Mouse (Mus musculus): ENCODE results near the gene Pdlim5. TPM values are rescaled to one million over a fixed set of nuclear protein-coding genes. Genes with fewer than 3 reads are reported as not detected.

The Pdlim5 gene
- polyA plus RNA-seq, 1 experiment = 27.4 TPM

- H3K36me3 ChIP-seq (ENCODE audit: control insufficient read depth, insufficient read depth, low read length) = no peaks in the 10 kb centered on the region
- DNase-seq (ENCODE audit: low read depth in 1 of 2, low spot score in 2 of 2) = no peak
Measured at GRCm38 (mm10) chr3:142333458-142333857, 62.0 kb downstream of the Pdlim5 start.

GRCm38 (mm10) chr3:142332716-142333115 is 62.8 kb downstream of the Pdlim5 start:
- Histone ChIP-seq H3K4me3 (ENCODE audit: extremely low read depth, insufficient read depth, insufficient read length) (no peak overlapping the region), H3K4me1 (ENCODE audit: control insufficient read depth, insufficient read depth, insufficient read length) (no peaks in the 10 kb centered on the region), H3K27me3 (ENCODE audit: control insufficient read depth, insufficient read depth, low read length) (no peaks in the 10 kb centered on the region), H3K36me3 (ENCODE audit: control insufficient read depth, insufficient read depth, low read length) (no peaks in the 10 kb centered on the region), H3K27ac (ENCODE audit: insufficient read depth, low read length) (no peak overlapping the region)
- TF ChIP-seq POLR2A (IDR thresholded peaks at IDR 0.05; ENCODE audit: low read depth, low read length) = no peak
- WGBS = 62% methylated on average over 4 of the region's 4 CpGs
- DNase-seq (ENCODE audit: low read depth in 1 of 2, low spot score in 2 of 2) = no peak

More at GRCm38 (mm10) chr3:142333458-142333857, 62.0 kb downstream of the Pdlim5 start:
- no peak overlapping the region for H3K4me3 ChIP-seq (ENCODE audit: extremely low read depth, insufficient read depth, insufficient read length)
- H3K27ac ChIP-seq (ENCODE audit: insufficient read depth, low read length) = no peak overlapping the region
- no peak for TF ChIP-seq CTCF (IDR thresholded peaks at IDR 0.05; ENCODE audit: extremely low read depth, insufficient read depth, insufficient read length, insufficient replicate concordance)
- no peak for TF ChIP-seq POLR2A (IDR thresholded peaks at IDR 0.05; ENCODE audit: low read depth, low read length)
- WGBS = 96% methylated on average over 1 of the region's 1 CpGs
- H3K27me3 ChIP-seq (ENCODE audit: control insufficient read depth, insufficient read depth, low read length) = no peaks in the 10 kb centered on the region
- no peaks in the 10 kb centered on the region for H3K4me1 ChIP-seq (ENCODE audit: control insufficient read depth, insufficient read depth, insufficient read length)

GRCm38 (mm10) chr3:142331872-142332554 is 63.5 kb downstream of the Pdlim5 start:
- no peaks in the 10 kb centered on the region for H3K36me3 ChIP-seq (ENCODE audit: control insufficient read depth, insufficient read depth, low read length)
- 70% methylated on average over 4 of the region's 4 CpGs for WGBS
- H3K4me1 ChIP-seq (ENCODE audit: control insufficient read depth, insufficient read depth, insufficient read length) = no peaks in the 10 kb centered on the region
- H3K27ac ChIP-seq (ENCODE audit: insufficient read depth, low read length) = no peak overlapping the region
- no peaks in the 10 kb centered on the region for H3K27me3 ChIP-seq (ENCODE audit: control insufficient read depth, insufficient read depth, low read length)
- no peak overlapping the region for H3K4me3 ChIP-seq (ENCODE audit: extremely low read depth, insufficient read depth, insufficient read length)
- DNase-seq (ENCODE audit: low read depth in 1 of 2, low spot score in 2 of 2) = no peak
- TF ChIP-seq CTCF (IDR thresholded peaks at IDR 0.05; ENCODE audit: extremely low read depth, insufficient read depth, insufficient read length, insufficient replicate concordance) = no peak

GRCm38 (mm10) chr3:142330425-142330824 is 65.1 kb downstream of the Pdlim5 start:
- H3K36me3 ChIP-seq (ENCODE audit: control insufficient read depth, insufficient read depth, low read length) = no peaks in the 10 kb centered on the region
- 66% methylated on average over 3 of the region's 3 CpGs for WGBS
- no peak overlapping the region for H3K4me3 ChIP-seq (ENCODE audit: extremely low read depth, insufficient read depth, insufficient read length)
- DNase-seq (ENCODE audit: low read depth in 1 of 2, low spot score in 2 of 2) = no peak
- H3K4me1 ChIP-seq (ENCODE audit: control insufficient read depth, insufficient read depth, insufficient read length) = no peaks in the 10 kb centered on the region
- H3K27ac ChIP-seq (ENCODE audit: insufficient read depth, low read length) = no peak overlapping the region
- no peaks in the 10 kb centered on the region for H3K27me3 ChIP-seq (ENCODE audit: control insufficient read depth, insufficient read depth, low read length)
- TF ChIP-seq POLR2A (IDR thresholded peaks at IDR 0.05; ENCODE audit: low read depth, low read length) = no peak
- no peak for TF ChIP-seq CTCF (IDR thresholded peaks at IDR 0.05; ENCODE audit: extremely low read depth, insufficient read depth, insufficient read length, insufficient replicate concordance)

- no peak overlapping the region for H3K27ac ChIP-seq (ENCODE audit: insufficient read depth, low read length)
- H3K36me3 ChIP-seq (ENCODE audit: control insufficient read depth, insufficient read depth, low read length) = no peaks in the 10 kb centered on the region
- TF ChIP-seq POLR2A (IDR thresholded peaks at IDR 0.05; ENCODE audit: low read depth, low read length) = no peak
- no peak for TF ChIP-seq CTCF (IDR thresholded peaks at IDR 0.05; ENCODE audit: extremely low read depth, insufficient read depth, insufficient read length, insufficient replicate concordance)
- no peaks in the 10 kb centered on the region for H3K27me3 ChIP-seq (ENCODE audit: control insufficient read depth, insufficient read depth, low read length)
- H3K4me1 ChIP-seq (ENCODE audit: control insufficient read depth, insufficient read depth, insufficient read length) = no peaks in the 10 kb centered on the region
- WGBS = 72% methylated on average over 6 of the region's 6 CpGs
- no peak for DNase-seq (ENCODE audit: low read depth in 1 of 2, low spot score in 2 of 2)
- no peak overlapping the region for H3K4me3 ChIP-seq (ENCODE audit: extremely low read depth, insufficient read depth, insufficient read length)
Measured at GRCm38 (mm10) chr3:142323592-142323991, 71.9 kb downstream of the Pdlim5 start.

GRCm38 (mm10) chr3:142321930-142322329 is 73.6 kb downstream of the Pdlim5 start:
- TF ChIP-seq POLR2A (IDR thresholded peaks at IDR 0.05; ENCODE audit: low read depth, low read length) (no peak), CTCF (IDR thresholded peaks at IDR 0.05; ENCODE audit: extremely low read depth, insufficient read depth, insufficient read length, insufficient replicate concordance) (no peak)
- no peaks in the 10 kb centered on the region for H3K27me3 ChIP-seq (ENCODE audit: control insufficient read depth, insufficient read depth, low read length)
- no peaks in the 10 kb centered on the region for H3K36me3 ChIP-seq (ENCODE audit: control insufficient read depth, insufficient read depth, low read length)
- DNase-seq (ENCODE audit: low read depth in 1 of 2, low spot score in 2 of 2) = no peak
- H3K27ac ChIP-seq (ENCODE audit: insufficient read depth, low read length) = no peak overlapping the region
- WGBS = 68% methylated on average over 6 of the region's 6 CpGs
- H3K4me1 ChIP-seq (ENCODE audit: control insufficient read depth, insufficient read depth, insufficient read length) = no peaks in the 10 kb centered on the region
- no peak overlapping the region for H3K4me3 ChIP-seq (ENCODE audit: extremely low read depth, insufficient read depth, insufficient read length)

- Histone ChIP-seq H3K27me3 (ENCODE audit: control insufficient read depth, insufficient read depth, low read length) (no peaks in the 10 kb centered on the region), H3K36me3 (ENCODE audit: control insufficient read depth, insufficient read depth, low read length) (no peaks in the 10 kb centered on the region), H3K27ac (ENCODE audit: insufficient read depth, low read length) (no peak overlapping the region), H3K4me3 (ENCODE audit: extremely low read depth, insufficient read depth, insufficient read length) (no peak overlapping the region), H3K4me1 (ENCODE audit: control insufficient read depth, insufficient read depth, insufficient read length) (no peaks in the 10 kb centered on the region)
- 80% methylated on average over 2 of the region's 2 CpGs for WGBS
- TF ChIP-seq POLR2A (IDR thresholded peaks at IDR 0.05; ENCODE audit: low read depth, low read length) (no peak), CTCF (IDR thresholded peaks at IDR 0.05; ENCODE audit: extremely low read depth, insufficient read depth, insufficient read length, insufficient replicate concordance) (no peak)
- DNase-seq (ENCODE audit: low read depth in 1 of 2, low spot score in 2 of 2) = no peak
Measured at GRCm38 (mm10) chr3:142318147-142318546, 77.3 kb downstream of the Pdlim5 start.
